ENCODE assay signal across 8 mouse cellular contexts in the genomic region with DNA sequence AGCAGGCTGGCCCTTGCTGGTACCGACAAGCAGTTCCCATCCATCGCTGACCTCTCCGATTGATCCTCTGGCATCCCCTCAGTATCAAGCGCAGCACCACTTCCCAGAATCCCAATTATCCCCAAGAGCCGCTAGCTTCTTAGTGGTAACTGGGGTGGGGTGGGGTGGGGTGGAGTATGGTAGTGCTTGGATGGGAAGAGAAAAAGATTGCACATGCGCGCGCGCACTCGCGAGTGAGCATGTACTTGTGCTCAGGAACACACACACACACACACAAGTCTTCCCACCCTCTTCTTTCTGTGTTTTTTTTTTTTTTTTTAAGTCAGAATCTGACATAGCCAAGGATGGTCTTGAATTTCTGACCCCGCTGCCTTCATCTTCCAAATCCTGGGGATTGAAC. TPM values are rescaled to one million over a fixed set of nuclear protein-coding genes. Genes with fewer than 3 reads are reported as not detected.
A peak's percentile ranks its signal among the peaks of the same experiment; 100 is the strongest.
DNase-seq lines count a peak whose midpoint lies in the region; ATAC-seq lines count a peak whose summit lies in the region.

No protein-coding gene starts in this region.

- no peaks in the 10 kb centered on the region for H3K36me3 ChIP-seq in heart, embryonic 10.5 days
- H3K36me3 ChIP-seq in forebrain, embryonic 16.5 days (ENCODE audit: control insufficient read depth, insufficient read depth) = no peaks in the 10 kb centered on the region
- H3K36me3 ChIP-seq in liver, embryonic 16.5 days (ENCODE audit: control insufficient read depth, insufficient read depth) = no peaks in the 10 kb centered on the region

- H3K4me2 ChIP-seq in forebrain, embryonic 16.5 days (ENCODE audit: low read length) = peak overlapping the region; percentile 59
- peak overlapping the region; percentile 44 for H3K4me2 ChIP-seq in liver, embryonic 16.5 days (ENCODE audit: low read depth, low read length)

- no peaks in the 10 kb centered on the region for H3K9me3 ChIP-seq in heart, embryonic 10.5 days
- H3K9me3 ChIP-seq in forebrain, embryonic 16.5 days (ENCODE audit: control insufficient read depth, low read length) = no peaks in the 10 kb centered on the region
- no peaks in the 10 kb centered on the region for H3K9me3 ChIP-seq in liver, embryonic 16.5 days (replicated peaks; ENCODE audit: control insufficient read depth, low read length)

- peak overlapping the region; percentile 53 for H3K9ac ChIP-seq in forebrain, embryonic 16.5 days (replicated peaks; ENCODE audit: low read depth, low read length)
- H3K9ac ChIP-seq in liver, embryonic 16.5 days (ENCODE audit: low read depth, low read length) = no peak overlapping the region

- 0 out of 2 replicates have a peak overlapping the region, but pooled peaks have one; percentile 53 for H3K27ac ChIP-seq in heart, embryonic 10.5 days
- no peak overlapping the region for H3K27ac ChIP-seq in forebrain, embryonic 16.5 days (ENCODE audit: low read length)
- H3K27ac ChIP-seq in liver, embryonic 16.5 days (ENCODE audit: low read length) = peak overlapping the region; percentile 53

- no peak for DNase-seq in heart, embryonic 10.5 days (ENCODE audit: low spot score)
- no peak for DNase-seq in heart, adult 11 months
- peak; percentile 64 for DNase-seq in CD4-positive helper T cell, adult 2 months (ENCODE audit: low read depth, low spot score)
- DNase-seq in adrenal gland, postnatal 10 days = no peak
- DNase-seq in cerebellum, adult 9-10 months = no peak
- no peak for DNase-seq in frontal cortex, adult 2 months (ENCODE audit: extremely low spot score in 1 of 2, low spot score in 1 of 2)

- H3K27me3 ChIP-seq in heart, embryonic 10.5 days (ENCODE audit: insufficient read depth, poor library complexity, severe bottlenecking) = peaks cover 22% of the 10 kb centered on the region
- H3K27me3 ChIP-seq in forebrain, embryonic 16.5 days (replicated peaks; ENCODE audit: control insufficient read depth, insufficient read depth, low read length) = no peaks in the 10 kb centered on the region
- H3K27me3 ChIP-seq in liver, embryonic 16.5 days (ENCODE audit: control insufficient read depth, insufficient read depth, low read depth, low read length) = peaks cover 3% of the 10 kb centered on the region

- WGBS in heart, embryonic 10.5 days = 56% methylated on average over 12 of the region's 12 CpGs
- 51% methylated on average over 12 of the region's 12 CpGs for WGBS in forebrain, embryonic 16.5 days
- WGBS in liver, embryonic 16.5 days (ENCODE audit: insufficient replicate concordance) = 45% methylated on average over 12 of the region's 12 CpGs

- peak overlapping the region; percentile 51 for H3K4me3 ChIP-seq in heart, embryonic 10.5 days
- peak overlapping the region; percentile 37 for H3K4me3 ChIP-seq in forebrain, embryonic 16.5 days (replicated peaks; ENCODE audit: low read length)
- no peak overlapping the region; the same call in 1 of the 2 replicates for H3K4me3 ChIP-seq in liver, embryonic 16.5 days (ENCODE audit: low read depth, low read length)

- no peak for ATAC-seq in forebrain, embryonic 16.5 days
- no peak for ATAC-seq in liver, embryonic 16.5 days (ENCODE audit: low read depth)

- peaks cover 12% of the 10 kb centered on the region for H3K4me1 ChIP-seq in heart, embryonic 10.5 days
- H3K4me1 ChIP-seq in forebrain, embryonic 16.5 days (replicated peaks; ENCODE audit: control insufficient read depth, insufficient read depth, low read length) = peaks cover 3% of the 10 kb centered on the region
- no peaks in the 10 kb centered on the region for H3K4me1 ChIP-seq in liver, embryonic 16.5 days (ENCODE audit: control insufficient read depth, low read depth, low read length)

RNA-seq across cellular contexts. Expression of a gene that starts 7.2 kb away (rescaled TPM):
- 30.7 and 45.6 TPM in 2 replicates for polyA plus RNA-seq in heart, embryonic 10.5 days (2016; fragmentation: Nextera tagmentation; extraction: Ambion mirVana)
- 41.6 and 42.8 TPM in 2 replicates for polyA plus RNA-seq in forebrain, embryonic 16.5 days (2015; fragmentation: Nextera tagmentation; extraction: Ambion mirVana)
- polyA plus RNA-seq in liver, embryonic 16.5 days (2015; fragmentation: Nextera tagmentation; extraction: Ambion mirVana) = 12.1 and 13.8 TPM in 2 replicates
- 10 to 100 TPM; 17.6 to 19.4 TPM for total RNA-seq in adrenal gland, postnatal 10 days (2021)
- 43.7 and 44.9 TPM in 2 replicates for polyA plus RNA-seq in frontal cortex, adult 2 months (2012; rRNA removed)

RNA-seq across cellular contexts. Expression of a gene that starts 7.3 kb away (rescaled TPM):
- polyA plus RNA-seq in heart, embryonic 10.5 days (2016; fragmentation: Nextera tagmentation; extraction: Ambion mirVana) = 2.4 and 3.6 TPM in 2 replicates
- 0.80 and 0.85 TPM in 2 replicates for polyA plus RNA-seq in forebrain, embryonic 16.5 days (2015; fragmentation: Nextera tagmentation; extraction: Ambion mirVana)
- 18.2 and 20.6 TPM in 2 replicates for polyA plus RNA-seq in liver, embryonic 16.5 days (2015; fragmentation: Nextera tagmentation; extraction: Ambion mirVana)
- 1 to 10 TPM; 8.1 to 9.2 TPM for total RNA-seq in adrenal gland, postnatal 10 days (2021)
- polyA plus RNA-seq in frontal cortex, adult 2 months (2012; rRNA removed) = 4.5 and 6.8 TPM in 2 replicates

RNA-seq across cellular contexts. Expression of a gene that starts 58.8 kb away (rescaled TPM):
- polyA plus RNA-seq in heart, embryonic 10.5 days (2016; fragmentation: Nextera tagmentation; extraction: Ambion mirVana) = 94.9 and 97.0 TPM in 2 replicates
- 73.3 and 80.5 TPM in 2 replicates for polyA plus RNA-seq in forebrain, embryonic 16.5 days (2015; fragmentation: Nextera tagmentation; extraction: Ambion mirVana)
- polyA plus RNA-seq in liver, embryonic 16.5 days (2015; fragmentation: Nextera tagmentation; extraction: Ambion mirVana) = 87.3 and 94.5 TPM in 2 replicates
- total RNA-seq in adrenal gland, postnatal 10 days (2021) = 100 to 1,000 TPM; 160 to 178 TPM
- polyA plus RNA-seq in frontal cortex, adult 2 months (2012; rRNA removed) = 125 and 132 TPM in 2 replicates
